ENCODE assay signal across 25 mouse cellular contexts in the genomic region with DNA sequence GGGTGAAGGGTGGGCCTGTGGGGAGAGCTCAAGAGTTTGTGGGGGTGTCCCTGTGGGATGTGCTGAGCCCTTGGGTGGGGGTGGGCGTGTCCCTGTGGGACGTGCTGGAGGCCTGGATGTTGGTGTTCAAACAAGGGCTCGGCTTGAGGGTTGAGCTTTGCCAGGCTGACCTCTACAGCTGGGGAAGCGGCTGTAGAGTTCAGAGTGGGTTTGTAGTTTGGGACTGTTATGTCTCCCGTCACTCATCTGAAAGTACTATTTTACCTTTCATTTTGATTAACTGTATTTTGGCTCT. TPM values are rescaled to one million over a fixed set of nuclear protein-coding genes. Genes with fewer than 3 reads are reported as not detected.
DNase-seq lines count a peak whose midpoint lies in the region; ATAC-seq and TF ChIP-seq lines count a peak whose summit lies in the region.
"Had no signal": no experiment of that assay in that cellular context is flagged by ENCODE, and none has a peak within 500 bp of the region (broad histone marks: within the 10 kb centered on the region; RNA-seq: fewer than 3 reads in every experiment).

No protein-coding gene starts in this region.

- WGBS in heart, embryonic 15.5 days = 79% methylated on average over 5 of the region's 5 CpGs
- WGBS in heart, embryonic 12.5 days = 68% methylated on average over 5 of the region's 5 CpGs
- whole genome bisulfite sequencing in liver, postnatal 0 days (ENCODE audit: insufficient replicate concordance) = 76% methylated on average over 5 of the region's 5 CpGs
- 63% methylated on average over 5 of the region's 5 CpGs for WGBS in intestine, embryonic 15.5 days
- WGBS in small intestine, adult 2 months = 35% methylated on average over 5 of the region's 5 CpGs

- 0 out of 2 replicates have a peak, but pooled peaks have one; percentile 16 for ATAC-seq in heart, embryonic 15.5 days (replicated peaks; ENCODE audit: insufficient number of reproducible peaks, insufficient read depth, low FRiP score, low read depth)
- no peak for ATAC-seq in heart, embryonic 12.5 days (ENCODE audit: insufficient number of reproducible peaks, low FRiP score)
- peak; percentile 21; the same call in 1 of the 2 replicates for ATAC-seq in liver, postnatal 0 days
- ATAC-seq in intestine, embryonic 15.5 days = peak; percentile 80
- ATAC-seq in activated CD4-positive, CD25-positive, alpha-beta regulatory T cell, adult 4 months = no peak
- ATAC-seq: forebrain, embryonic 16.5 days; lung, postnatal 0 days; midbrain, embryonic 16.5 days had no signal

- no peak for TF ChIP-seq POLR2A in small intestine, adult 2 months (IDR thresholded peaks at IDR 0.05; ENCODE audit: low read depth, low read length)

- TF ChIP-seq EP300 in liver, postnatal 0 days (IDR thresholded peaks at IDR 0.05; ENCODE audit: low read depth) = no peak

- H3K4me1 ChIP-seq in heart, embryonic 15.5 days (replicated peaks) = 0 out of 2 replicates have a peak, but pooled peaks cover 2% of the 10 kb centered on the region
- H3K4me1 ChIP-seq in heart, embryonic 12.5 days (replicated peaks) = peaks cover 12% of the 10 kb centered on the region
- no peaks in the 10 kb centered on the region for H3K4me1 ChIP-seq in liver, postnatal 0 days (ENCODE audit: insufficient read depth)
- peaks cover 5% of the 10 kb centered on the region; the same call in 1 of the 2 replicates for H3K4me1 ChIP-seq in intestine, embryonic 15.5 days (replicated peaks)
- peaks cover 16% of the 10 kb centered on the region; the same call in 1 of the 2 replicates for H3K4me1 ChIP-seq in small intestine, adult 2 months (ENCODE audit: control insufficient read depth, insufficient read depth, insufficient read length, low read length)

- H3K9me3 ChIP-seq in heart, embryonic 15.5 days (replicated peaks) = no peaks in the 10 kb centered on the region
- H3K9me3 ChIP-seq in heart, embryonic 12.5 days (replicated peaks) = no peaks in the 10 kb centered on the region
- no peaks in the 10 kb centered on the region for H3K9me3 ChIP-seq in liver, postnatal 0 days (ENCODE audit: low read length)
- no peaks in the 10 kb centered on the region for H3K9me3 ChIP-seq in intestine, embryonic 15.5 days
- H3K9me3 ChIP-seq: embryonic facial prominence, embryonic 10.5 days; limb, embryonic 10.5 days had no signal

- H3K9ac ChIP-seq in heart, embryonic 15.5 days = no peak overlapping the region
- H3K9ac ChIP-seq in heart, embryonic 12.5 days = no peak overlapping the region
- H3K9ac ChIP-seq in liver, postnatal 0 days (replicated peaks) = no peak overlapping the region
- peak overlapping the region; percentile 14; the same call in 1 of the 2 replicates for H3K9ac ChIP-seq in intestine, embryonic 15.5 days

- no peak for TF ChIP-seq CTCF in liver, postnatal 0 days (IDR thresholded peaks at IDR 0.05; ENCODE audit: low read depth)
- TF ChIP-seq CTCF in small intestine, adult 2 months (IDR thresholded peaks at IDR 0.05; ENCODE audit: extremely low read depth, insufficient read length, insufficient replicate concordance, low read depth, low read length) = no peak

- H3K36me3 ChIP-seq in heart, embryonic 15.5 days = peaks cover 41% of the 10 kb centered on the region
- H3K36me3 ChIP-seq in heart, embryonic 12.5 days = peaks cover 60% of the 10 kb centered on the region
- H3K36me3 ChIP-seq in liver, postnatal 0 days (replicated peaks; ENCODE audit: insufficient read depth, low read length) = peaks cover 25% of the 10 kb centered on the region
- H3K36me3 ChIP-seq in intestine, embryonic 15.5 days = peaks cover 23% of the 10 kb centered on the region
- H3K36me3 ChIP-seq in small intestine, adult 2 months (ENCODE audit: control insufficient read depth, insufficient read depth, low read length) = peaks cover 6% of the 10 kb centered on the region

- DNase-seq in liver, postnatal 0 days = no peak
- no peak for DNase-seq in liver
- DNase-seq in Muller cell, postnatal 12 days (ENCODE audit: inconsistent ontology term) = no peak
- DNase-seq: adrenal gland, postnatal 14 days; cerebellum, adult 9-10 months; gastrocnemius, postnatal 14 days; heart, adult 11 months; heart, postnatal 14 days; right cerebral cortex, adult 18-20 months; thymus, adult 18-20 months had no signal

- H3K27me3 ChIP-seq in heart, embryonic 15.5 days = no peaks in the 10 kb centered on the region
- H3K27me3 ChIP-seq in heart, embryonic 12.5 days (replicated peaks) = no peaks in the 10 kb centered on the region
- no peaks in the 10 kb centered on the region for H3K27me3 ChIP-seq in liver, postnatal 0 days (ENCODE audit: insufficient read depth, low read length)
- no peaks in the 10 kb centered on the region for H3K27me3 ChIP-seq in intestine, embryonic 15.5 days (replicated peaks)
- no peaks in the 10 kb centered on the region for H3K27me3 ChIP-seq in small intestine, adult 2 months (ENCODE audit: control insufficient read depth, insufficient read depth, low read length)

- no peak overlapping the region for H3K4me2 ChIP-seq in heart, embryonic 15.5 days
- no peak overlapping the region for H3K4me2 ChIP-seq in heart, embryonic 12.5 days
- H3K4me2 ChIP-seq in liver, postnatal 0 days (ENCODE audit: low read depth, low read length) = no peak overlapping the region
- peak overlapping the region; percentile 40; the same call in 1 of the 2 replicates for H3K4me2 ChIP-seq in intestine, embryonic 15.5 days (replicated peaks)
- H3K4me2 ChIP-seq: heart, embryonic 11.5 days had no signal

- no peak overlapping the region for H3K27ac ChIP-seq in heart, embryonic 15.5 days
- H3K27ac ChIP-seq in heart, embryonic 12.5 days (ENCODE audit: poor library complexity, severe bottlenecking) = no peak overlapping the region
- H3K27ac ChIP-seq in liver, postnatal 0 days (ENCODE audit: low read depth) = peak overlapping the region; percentile 75; the same call in 1 of the 2 replicates
- peak overlapping the region; percentile 89 for H3K27ac ChIP-seq in intestine, embryonic 15.5 days
- H3K27ac ChIP-seq in small intestine, adult 2 months (ENCODE audit: insufficient read depth, low read depth, low read length) = peak overlapping the region; percentile 47; the same call in 1 of the 2 replicates
- H3K27ac ChIP-seq: embryonic facial prominence, embryonic 10.5 days; macrophage had no signal

- H3K4me3 ChIP-seq in heart, embryonic 15.5 days = no peak overlapping the region
- no peak overlapping the region for H3K4me3 ChIP-seq in heart, embryonic 12.5 days
- no peak overlapping the region for H3K4me3 ChIP-seq in liver, postnatal 0 days (ENCODE audit: low read depth, low read length)
- no peak overlapping the region for H3K4me3 ChIP-seq in intestine, embryonic 15.5 days (replicated peaks)
- no peak overlapping the region for H3K4me3 ChIP-seq in small intestine, adult 2 months (ENCODE audit: low read depth, low read length)
- H3K4me3 ChIP-seq: embryonic facial prominence, embryonic 10.5 days; limb, embryonic 10.5 days had no signal

RNA-seq across cellular contexts. Expression of a gene that starts 19.8 kb away (rescaled TPM):
- 36.9 and 41.7 TPM in 2 replicates for polyA plus RNA-seq in heart, embryonic 15.5 days (2015; fragmentation: Nextera tagmentation; extraction: Ambion mirVana)
- 37.3 and 40.0 TPM in 2 replicates for polyA plus RNA-seq in heart, embryonic 12.5 days (2016; fragmentation: Nextera tagmentation; extraction: Ambion mirVana)
- polyA plus RNA-seq in liver, postnatal 0 days (2015; fragmentation: Nextera tagmentation; extraction: Ambion mirVana) = 9.1 and 10.3 TPM in 2 replicates
- 43.2 and 45.8 TPM in 2 replicates for polyA plus RNA-seq in intestine, embryonic 15.5 days (2015; fragmentation: Nextera tagmentation; extraction: Ambion mirVana)
- polyA plus RNA-seq in small intestine, adult 2 months (2012; rRNA removed) = 4.4 and 10.1 TPM in 2 replicates
- 10 to 100 TPM; 11.8 to 15.1 TPM for polyA plus RNA-seq in activated CD4-positive, CD25-positive, alpha-beta regulatory T cell, adult 4 months (2017; shearing (Covaris generic))

RNA-seq across cellular contexts. Expression of a gene that starts 20.0 kb away (rescaled TPM):
- polyA plus RNA-seq in heart, embryonic 15.5 days (2015; fragmentation: Nextera tagmentation; extraction: Ambion mirVana) = 12.1 and 13.6 TPM in 2 replicates
- 13.4 and 14.4 TPM in 2 replicates for polyA plus RNA-seq in heart, embryonic 12.5 days (2016; fragmentation: Nextera tagmentation; extraction: Ambion mirVana)
- polyA plus RNA-seq in liver, postnatal 0 days (2015; fragmentation: Nextera tagmentation; extraction: Ambion mirVana) = 9.3 and 11.4 TPM in 2 replicates
- 22.0 and 22.7 TPM in 2 replicates for polyA plus RNA-seq in intestine, embryonic 15.5 days (2015; fragmentation: Nextera tagmentation; extraction: Ambion mirVana)
- polyA plus RNA-seq in small intestine, adult 2 months (2012; rRNA removed) = 1.8 and 3.9 TPM in 2 replicates
- polyA plus RNA-seq in activated CD4-positive, CD25-positive, alpha-beta regulatory T cell, adult 4 months (2017; shearing (Covaris generic)) = 10 to 100 TPM; 28.4 to 33.7 TPM

RNA-seq across cellular contexts. Expression of a gene that starts 32.0 kb away (rescaled TPM):
- polyA plus RNA-seq in heart, embryonic 15.5 days (2015; fragmentation: Nextera tagmentation; extraction: Ambion mirVana) = 0.27 and 0.42 TPM in 2 replicates
- 0.59 and 0.73 TPM in 2 replicates for polyA plus RNA-seq in heart, embryonic 12.5 days (2016; fragmentation: Nextera tagmentation; extraction: Ambion mirVana)
- 0.15 and 0.27 TPM in 2 replicates for polyA plus RNA-seq in liver, postnatal 0 days (2015; fragmentation: Nextera tagmentation; extraction: Ambion mirVana)
- polyA plus RNA-seq in intestine, embryonic 15.5 days (2015; fragmentation: Nextera tagmentation; extraction: Ambion mirVana) = 65.1 and 69.8 TPM in 2 replicates
- 122 and 320 TPM in 2 replicates for polyA plus RNA-seq in small intestine, adult 2 months (2012; rRNA removed)
- polyA plus RNA-seq in activated CD4-positive, CD25-positive, alpha-beta regulatory T cell, adult 4 months (2017; shearing (Covaris generic)) = not detected
- polyA plus RNA-seq: cortical plate, adult 2 months; hindbrain, embryonic 11.5 days; macrophage; midbrain, embryonic 16.5 days; neural tube, embryonic 14.5 days had no signal

Comparison
In these comparisons a context has a peak if more than half of its experiments do, and no peak if none do; other contexts are left out.
1. ATAC-seq: peak in heart, embryonic 15.5 days (single experiment), liver, postnatal 0 days (single experiment) and intestine, embryonic 15.5 days (single experiment); none in heart, embryonic 12.5 days (single experiment) and activated CD4-positive, CD25-positive, alpha-beta regulatory T cell, adult 4 months (single experiment).
2. H3K27ac ChIP-seq: peak in liver, postnatal 0 days (single experiment), intestine, embryonic 15.5 days (single experiment) and small intestine, adult 2 months (single experiment); none in heart, embryonic 15.5 days (single experiment) and heart, embryonic 12.5 days (single experiment).
3. RNA of a gene that starts 32.0 kb away (polyA plus RNA-seq): 122 to 320 TPM in small intestine, adult 2 months and 65.1 to 69.8 TPM in intestine, embryonic 15.5 days; 0.59 to 0.73 TPM in heart, embryonic 12.5 days, 0.27 to 0.42 TPM in heart, embryonic 15.5 days, 0.15 to 0.27 TPM in liver, postnatal 0 days and not detected in activated CD4-positive, CD25-positive, alpha-beta regulatory T cell, adult 4 months; every median in the first group is over 10 times any median in the second.